15 mouse cellular contexts compared by ENCODE assay signal in genomic region chr9:75001006-75001405, GRCm38 (mm10). TPM values are rescaled to one million over a fixed set of nuclear protein-coding genes. Genes with fewer than 3 reads are reported as not detected.
DNase-seq lines count a peak whose midpoint lies in the region; ATAC-seq lines count a peak whose summit lies in the region.
"Had no signal": no experiment of that assay in that cellular context is flagged by ENCODE, and none has a peak within 500 bp of the region (broad histone marks: within the 10 kb centered on the region; RNA-seq: fewer than 3 reads in every experiment).

No protein-coding gene starts in this region.

- H3K4me2 ChIP-seq in intestine, embryonic 14.5 days (ENCODE audit: low read length), result no peak overlapping the region
- no peak overlapping the region for H3K4me2 ChIP-seq in intestine, embryonic 15.5 days (replicated peaks)
- no peak overlapping the region for H3K4me2 ChIP-seq in midbrain, embryonic 15.5 days
- no peak overlapping the region for H3K4me2 ChIP-seq in kidney, embryonic 15.5 days
- H3K4me2 ChIP-seq: heart, embryonic 12.5 days; limb, embryonic 12.5 days; midbrain, embryonic 11.5 days had no signal

- H3K27me3 ChIP-seq in intestine, embryonic 14.5 days (replicated peaks; ENCODE audit: control insufficient read depth, insufficient read depth, low read length), result no peaks in the 10 kb centered on the region
- no peaks in the 10 kb centered on the region for H3K27me3 ChIP-seq in intestine, embryonic 15.5 days (replicated peaks)
- H3K27me3 ChIP-seq in midbrain, embryonic 15.5 days (replicated peaks), result no peaks in the 10 kb centered on the region
- H3K27me3 ChIP-seq in kidney, embryonic 15.5 days, result no peaks in the 10 kb centered on the region
- H3K27me3 ChIP-seq: heart, embryonic 12.5 days; limb, embryonic 12.5 days had no signal

- DNase-seq in gastrocnemius, postnatal 10 days, result peak; percentile 26
- no peak for DNase-seq in gastrocnemius, postnatal 25 days
- no peak for DNase-seq in intestine, embryonic 14.5 days (ENCODE audit: low spot score)
- DNase-seq in adipocyte (ENCODE audit: low spot score), result peak; percentile 88
- DNase-seq in lung, postnatal 10 days, result peak; percentile 9
- DNase-seq: thymus, postnatal 25 days had no signal

- no peaks in the 10 kb centered on the region for H3K36me3 ChIP-seq in intestine, embryonic 14.5 days (ENCODE audit: control insufficient read depth, insufficient read depth, low read length)
- H3K36me3 ChIP-seq in intestine, embryonic 15.5 days, result no peaks in the 10 kb centered on the region
- 0 out of 2 replicates have a peak, but pooled peaks cover 3% of the 10 kb centered on the region for H3K36me3 ChIP-seq in midbrain, embryonic 15.5 days (replicated peaks)
- peaks cover 4% of the 10 kb centered on the region for H3K36me3 ChIP-seq in kidney, embryonic 15.5 days
- H3K36me3 ChIP-seq: G1E had no signal

- no peak for ATAC-seq in intestine, embryonic 14.5 days (replicated peaks; ENCODE audit: low FRiP score, low TSS enrichment, low read depth)
- ATAC-seq in intestine, embryonic 15.5 days, result no peak
- ATAC-seq in midbrain, embryonic 15.5 days (replicated peaks), result no peak
- ATAC-seq in kidney, embryonic 15.5 days (replicated peaks; ENCODE audit: low FRiP score), result no peak

- H3K4me3 ChIP-seq in intestine, embryonic 14.5 days (ENCODE audit: low read depth, low read length), result no peak overlapping the region
- no peak overlapping the region for H3K4me3 ChIP-seq in intestine, embryonic 15.5 days (replicated peaks)
- no peak overlapping the region for H3K4me3 ChIP-seq in midbrain, embryonic 15.5 days
- H3K4me3 ChIP-seq in kidney, embryonic 15.5 days (replicated peaks), result no peak overlapping the region
- H3K4me3 ChIP-seq: erythroblast, embryonic 14.5 days; heart, embryonic 12.5 days; limb, embryonic 12.5 days had no signal

- no peaks in the 10 kb centered on the region for H3K9me3 ChIP-seq in intestine, embryonic 14.5 days (ENCODE audit: control insufficient read depth, low read length)
- no peaks in the 10 kb centered on the region for H3K9me3 ChIP-seq in intestine, embryonic 15.5 days
- H3K9me3 ChIP-seq in midbrain, embryonic 15.5 days, result no peaks in the 10 kb centered on the region
- H3K9me3 ChIP-seq in kidney, embryonic 15.5 days (replicated peaks), result no peaks in the 10 kb centered on the region
- H3K9me3 ChIP-seq: G1E; heart, embryonic 12.5 days; limb, embryonic 12.5 days had no signal

- no peak overlapping the region for H3K9ac ChIP-seq in intestine, embryonic 14.5 days (ENCODE audit: low read length)
- H3K9ac ChIP-seq in intestine, embryonic 15.5 days, result no peak overlapping the region
- H3K9ac ChIP-seq in midbrain, embryonic 15.5 days, result no peak overlapping the region
- no peak overlapping the region for H3K9ac ChIP-seq in kidney, embryonic 15.5 days
- H3K9ac ChIP-seq: forebrain, postnatal 0 days; heart, embryonic 12.5 days; limb, embryonic 12.5 days had no signal

- H3K27ac ChIP-seq in intestine, embryonic 14.5 days (ENCODE audit: low read depth), result peak overlapping the region; percentile 44; the same call in 1 of the 2 replicates
- H3K27ac ChIP-seq in intestine, embryonic 15.5 days, result no peak overlapping the region
- no peak overlapping the region for H3K27ac ChIP-seq in midbrain, embryonic 15.5 days
- no peak overlapping the region for H3K27ac ChIP-seq in kidney, embryonic 15.5 days
- H3K27ac ChIP-seq: limb, embryonic 12.5 days had no signal

- 75% methylated on average over 6 of the region's 6 CpGs for WGBS in intestine, embryonic 14.5 days
- 74% methylated on average over 6 of the region's 6 CpGs for WGBS in intestine, embryonic 15.5 days
- 92% methylated on average over 6 of the region's 6 CpGs for WGBS in midbrain, embryonic 15.5 days
- 68% methylated on average over 6 of the region's 6 CpGs for WGBS in kidney, embryonic 15.5 days

- peaks cover 10% of the 10 kb centered on the region; the same call in 1 of the 2 replicates for H3K4me1 ChIP-seq in intestine, embryonic 14.5 days (replicated peaks; ENCODE audit: control insufficient read depth, insufficient read depth, low read length)
- peaks cover 14% of the 10 kb centered on the region for H3K4me1 ChIP-seq in intestine, embryonic 15.5 days (replicated peaks)
- H3K4me1 ChIP-seq in midbrain, embryonic 15.5 days, result no peaks in the 10 kb centered on the region
- H3K4me1 ChIP-seq in kidney, embryonic 15.5 days, result peaks cover 5% of the 10 kb centered on the region; the same call in 1 of the 2 replicates
- H3K4me1 ChIP-seq: limb, embryonic 12.5 days had no signal

RNA-seq across cellular contexts. Expression of gene Arpp19, which starts 36.4 kb away (rescaled TPM):
- total RNA-seq in gastrocnemius, postnatal 10 days (2021), result 100 to 1,000 TPM; 147 to 150 TPM
- 100 to 1,000 TPM; 119 to 149 TPM for total RNA-seq in gastrocnemius, postnatal 25 days (2021)
- polyA plus RNA-seq in intestine, embryonic 14.5 days (2014; fragmentation: Nextera tagmentation; extraction: Ambion mirVana), result 306 and 313 TPM in 2 replicates
- 267 and 317 TPM in 2 replicates for polyA plus RNA-seq in intestine, embryonic 15.5 days (2015; fragmentation: Nextera tagmentation; extraction: Ambion mirVana)
- polyA plus RNA-seq in midbrain, embryonic 15.5 days (2015; fragmentation: Nextera tagmentation; extraction: Ambion mirVana), result 190 and 192 TPM in 2 replicates
- polyA plus RNA-seq in kidney, embryonic 15.5 days (2015; fragmentation: Nextera tagmentation; extraction: Ambion mirVana), result 283 and 322 TPM in 2 replicates

RNA-seq across cellular contexts. Expression of gene Fam214a, which starts 48.3 kb away (rescaled TPM):
- 10 to 100 TPM; 28.4 to 31.3 TPM for total RNA-seq in gastrocnemius, postnatal 10 days (2021)
- total RNA-seq in gastrocnemius, postnatal 25 days (2021), result 10 to 100 TPM; 17.1 to 25.6 TPM
- 8.9 and 11.1 TPM in 2 replicates for polyA plus RNA-seq in intestine, embryonic 14.5 days (2014; fragmentation: Nextera tagmentation; extraction: Ambion mirVana)
- 6.4 and 7.8 TPM in 2 replicates for polyA plus RNA-seq in intestine, embryonic 15.5 days (2015; fragmentation: Nextera tagmentation; extraction: Ambion mirVana)
- polyA plus RNA-seq in midbrain, embryonic 15.5 days (2015; fragmentation: Nextera tagmentation; extraction: Ambion mirVana), result 25.2 and 28.1 TPM in 2 replicates
- polyA plus RNA-seq in kidney, embryonic 15.5 days (2015; fragmentation: Nextera tagmentation; extraction: Ambion mirVana), result 11.1 and 12.0 TPM in 2 replicates
- polyA plus RNA-seq: erythroblast, embryonic 14.5 days had no signal

Comparison
In these comparisons a context has a peak if more than half of its experiments do, and no peak if none do; other contexts are left out.
1. DNase-seq: peak in gastrocnemius, postnatal 10 days (single experiment), adipocyte (single experiment) and lung, postnatal 10 days (single experiment); none in gastrocnemius, postnatal 25 days (single experiment) and intestine, embryonic 14.5 days (single experiment).